Mouse (Mus musculus) embryonic facial prominence, embryonic 15.5 days (tissue): Measurements from ENCODE around the gene Suds3. TPM values are rescaled to one million over a fixed set of nuclear protein-coding genes. Genes with fewer than 3 reads are reported as not detected.

Experiments used
- ATAC-seq: fragments of 200-750 bp; cut with Nextera tagmentation; 2 replicates; pipeline ENCODE4 v1.8.0; 2017; ENCODE audit warnings: low read depth, moderate TSS enrichment; ENCODE audit not compliant: insufficient number of reproducible peaks, low FRiP score, low TSS enrichment
- H3K27ac ChIP-seq: fragments of 300-500 bp; sonication (generic); replicated peaks from 2 replicates; pipeline ENCODE4 v1.5.1; 2015; ENCODE audit warnings: mild to moderate bottlenecking, inconsistent platforms
- H3K27me3 ChIP-seq: fragments of 300-500 bp; sonication (generic); 2 replicates; pipeline ENCODE4 v1.6.1; 2015; ENCODE audit warnings: inconsistent platforms
- H3K36me3 ChIP-seq: fragments of 300-500 bp; sonication (generic); 2 replicates; pipeline ENCODE4 v1.6.1; 2015; ENCODE audit warnings: mild to moderate bottlenecking, inconsistent platforms
- H3K4me1 ChIP-seq: fragments of 300-500 bp; sonication (generic); 2 replicates; pipeline ENCODE4 v1.6.1; 2015; ENCODE audit warnings: inconsistent platforms
- H3K4me2 ChIP-seq: fragments of 300-500 bp; sonication (generic); replicated peaks from 2 replicates; pipeline ENCODE4 v1.6.1; 2015; ENCODE audit warnings: mild to moderate bottlenecking, inconsistent platforms
- H3K4me3 ChIP-seq: fragments of 300-500 bp; sonication (generic); replicated peaks from 2 replicates; pipeline ENCODE4 v1.5.1; 2015; ENCODE audit warnings: mild to moderate bottlenecking, inconsistent platforms
- H3K9ac ChIP-seq: fragments of 300-500 bp; sonication (generic); 2 replicates; pipeline ENCODE4 v1.6.1; 2015; ENCODE audit warnings: inconsistent platforms
- H3K9me3 ChIP-seq: fragments of 300-500 bp; sonication (generic); replicated peaks from 2 replicates; pipeline ENCODE4 v1.6.1; 2016; ENCODE audit warnings: inconsistent platforms
- WGBS: fragments of 180-500 bp; shearing (Covaris S2); methylation state at CpG from one replicate; pipeline ENCODE4 v1.1.7; 2015; 5-methylcytosine and 5-hydroxymethylcytosine counted together
- polyA plus RNA-seq: library from polyadenylated mRNA; unstranded; fragments of >200 nt; fragmentation: Nextera tagmentation; extraction: Ambion mirVana; gene quantifications from 2 replicates; pipeline ENCODE4 v1.2.1, GENCODE M21; 2015

Suds3 gene
- polyA plus RNA-seq, 1 experiment from 2014 or later = 75.1 TPM

DNA sequence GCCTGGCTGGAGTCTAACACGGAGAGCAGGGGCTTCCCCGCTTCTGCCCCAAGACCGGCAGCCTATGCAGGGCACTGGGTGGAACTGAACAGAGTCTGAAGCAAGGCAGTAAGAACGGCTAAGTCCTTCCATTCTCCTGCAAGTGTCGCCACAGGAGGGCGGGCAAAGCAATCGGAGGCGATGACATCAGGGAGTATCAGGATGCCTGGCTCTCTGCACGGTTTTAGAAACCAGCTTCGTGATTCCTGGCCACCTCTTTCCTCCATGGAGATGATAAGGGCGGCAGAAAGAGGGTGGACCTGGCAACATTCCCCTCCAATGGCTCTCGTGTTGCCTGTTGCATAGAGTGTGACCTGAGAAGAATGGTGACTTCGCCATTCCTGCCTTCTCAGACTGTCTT, 28.2 kb downstream of the Suds3 start:
- Histone ChIP-seq H3K9ac (no peak overlapping the region), H3K27me3 (peaks cover 15% of the 10 kb centered on the region), H3K4me2 (peak overlapping the region; percentile 39), H3K4me1 (peaks cover 11% of the 10 kb centered on the region; the same call in 1 of the 2 replicates), H3K27ac (no peak overlapping the region), H3K4me3 (peak overlapping the region; percentile 1; the same call in 1 of the 2 replicates), H3K36me3 (peaks cover 17% of the 10 kb centered on the region), H3K9me3 (no peaks in the 10 kb centered on the region)
- 5% methylated on average over 13 of the region's 13 CpGs for WGBS
- no peak for ATAC-seq

DNA sequence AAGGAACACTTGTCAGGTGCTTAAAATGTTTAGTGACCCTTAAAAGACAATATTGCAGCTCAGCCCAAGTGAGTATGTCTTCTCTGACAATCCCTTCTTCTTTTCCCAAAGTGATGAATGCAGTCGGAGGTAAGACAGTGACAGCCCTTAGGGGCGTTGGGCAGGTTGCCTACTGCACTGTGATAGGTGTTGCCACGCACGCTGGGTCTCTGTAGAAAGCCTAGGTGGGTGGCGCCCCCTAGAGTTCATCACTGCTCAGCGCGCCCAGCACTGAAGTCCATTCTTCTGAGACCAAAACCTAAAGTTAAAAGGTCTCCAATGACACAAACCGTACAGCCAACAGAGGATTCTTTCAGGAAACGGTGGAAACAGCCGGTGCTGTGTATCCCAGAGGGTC, 46.4 kb downstream of the Suds3 start:
- 7% methylated on average over 10 of the region's 10 CpGs for WGBS
- no peaks in the 10 kb centered on the region for H3K27me3 ChIP-seq
- H3K4me2 ChIP-seq = peak overlapping the region; percentile 39
- H3K36me3 ChIP-seq = no peaks in the 10 kb centered on the region
- no peaks in the 10 kb centered on the region for H3K4me1 ChIP-seq
- H3K27ac ChIP-seq = no peak overlapping the region
- H3K9ac ChIP-seq = no peak overlapping the region
- peak; percentile 60; the same call in 1 of the 2 replicates for ATAC-seq
- 0 out of 2 replicates have a peak, but pooled peaks cover 3% of the 10 kb centered on the region for H3K9me3 ChIP-seq
- H3K4me3 ChIP-seq = no peak overlapping the region

DNA sequence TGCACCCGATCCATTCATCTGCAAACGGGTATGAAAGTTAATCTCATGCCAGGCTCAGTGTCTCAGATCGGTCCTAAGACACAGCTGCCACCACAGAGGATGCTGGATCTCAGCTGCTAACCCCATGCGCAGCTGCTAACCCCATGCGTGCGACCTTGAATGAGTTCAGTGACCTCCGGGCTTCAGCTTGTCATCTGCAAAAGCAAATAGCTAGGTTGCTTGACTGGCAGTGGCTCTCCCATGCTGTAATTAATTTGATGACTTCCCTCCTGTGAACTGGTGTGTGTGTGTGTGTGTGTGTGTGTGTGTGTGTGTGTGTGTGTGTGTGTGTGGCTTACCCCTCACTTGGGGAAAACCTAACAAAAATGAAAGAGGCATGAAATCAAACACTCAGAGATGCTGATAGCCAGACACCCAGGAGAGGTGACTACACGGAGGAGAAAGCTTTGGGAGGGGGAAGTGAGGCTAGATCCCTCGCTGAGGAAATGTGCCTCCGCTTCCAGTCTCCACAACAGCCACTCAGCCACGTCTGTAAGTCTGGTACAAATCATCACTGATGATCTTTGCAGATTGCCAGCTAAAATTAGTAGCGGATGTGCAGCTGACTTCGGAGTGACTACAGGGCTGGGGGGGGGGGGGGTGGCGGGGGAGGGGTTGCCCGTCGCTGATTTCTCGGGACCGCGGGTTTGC, 47.0 kb downstream of the Suds3 start:
- H3K9me3 ChIP-seq = 0 out of 2 replicates have a peak, but pooled peaks cover 3% of the 10 kb centered on the region
- peak overlapping the region; percentile 39 for H3K4me2 ChIP-seq
- no peak overlapping the region for H3K27ac ChIP-seq
- ATAC-seq = no peak
- H3K4me3 ChIP-seq = no peak overlapping the region
- H3K36me3 ChIP-seq = no peaks in the 10 kb centered on the region
- no peaks in the 10 kb centered on the region for H3K4me1 ChIP-seq
- 10% methylated on average over 18 of the region's 19 CpGs for WGBS
- no peaks in the 10 kb centered on the region for H3K27me3 ChIP-seq
- H3K9ac ChIP-seq = no peak overlapping the region

GRCm38 (mm10) chr5:117068181-117068580, 47.7 kb downstream of the Suds3 start:
- WGBS = 81% methylated on average over 13 of the region's 13 CpGs
- Histone ChIP-seq H3K27ac (no peak overlapping the region), H3K9ac (no peak overlapping the region), H3K4me3 (no peak overlapping the region), H3K4me1 (no peaks in the 10 kb centered on the region), H3K9me3 (0 out of 2 replicates have a peak, but pooled peaks cover 3% of the 10 kb centered on the region), H3K36me3 (no peaks in the 10 kb centered on the region), H3K4me2 (no peak overlapping the region), H3K27me3 (no peaks in the 10 kb centered on the region)
- no peak for ATAC-seq

GRCm38 (mm10) chr5:117061251-117061650, 54.7 kb downstream of the Suds3 start:
- WGBS = 40% methylated on average over 2 of the region's 2 CpGs
- Histone ChIP-seq H3K27me3 (no peaks in the 10 kb centered on the region), H3K4me2 (no peak overlapping the region), H3K36me3 (no peaks in the 10 kb centered on the region), H3K27ac (no peak overlapping the region), H3K4me1 (no peaks in the 10 kb centered on the region), H3K4me3 (no peak overlapping the region), H3K9ac (no peak overlapping the region), H3K9me3 (0 out of 2 replicates have a peak, but pooled peaks cover 3% of the 10 kb centered on the region)
- ATAC-seq = no peak

DNA sequence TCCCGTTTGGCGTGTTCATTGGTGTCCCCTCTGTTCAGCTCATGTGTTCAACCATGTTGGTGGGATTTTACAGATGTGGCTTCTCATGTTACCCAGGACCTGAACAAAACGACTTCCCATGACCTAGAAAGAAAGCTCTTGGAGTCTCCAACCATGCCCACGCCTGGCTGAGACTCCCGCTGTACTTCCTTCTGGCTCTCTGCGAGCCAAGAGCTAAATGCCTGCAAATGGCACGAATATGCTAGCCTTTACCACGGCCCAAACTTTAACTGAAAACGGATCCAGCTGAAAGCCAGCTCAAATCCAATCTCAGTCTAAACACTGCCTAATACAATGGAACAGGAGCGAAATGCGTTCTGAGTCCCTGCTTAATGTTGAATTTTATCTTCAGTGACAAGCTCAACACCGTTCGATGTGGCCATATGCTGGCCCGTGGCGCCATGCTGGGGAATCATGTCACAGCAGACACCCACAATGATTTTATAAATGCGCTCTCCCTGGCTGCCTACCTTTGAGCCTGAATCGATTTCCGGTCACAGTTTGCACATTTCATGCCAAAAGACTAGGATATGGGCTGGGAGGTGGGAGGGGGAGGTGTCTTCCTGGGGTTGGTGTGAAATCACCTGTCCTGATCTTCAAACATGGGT, 55.3 kb downstream of the Suds3 start:
- 67% methylated on average over 18 of the region's 18 CpGs for WGBS
- Histone ChIP-seq H3K9ac (no peak overlapping the region), H3K4me1 (no peaks in the 10 kb centered on the region), H3K4me3 (no peak overlapping the region), H3K27me3 (no peaks in the 10 kb centered on the region), H3K9me3 (0 out of 2 replicates have a peak, but pooled peaks cover 1% of the 10 kb centered on the region), H3K4me2 (no peak overlapping the region), H3K36me3 (no peaks in the 10 kb centered on the region), H3K27ac (no peak overlapping the region)
- ATAC-seq = no peak

DNA sequence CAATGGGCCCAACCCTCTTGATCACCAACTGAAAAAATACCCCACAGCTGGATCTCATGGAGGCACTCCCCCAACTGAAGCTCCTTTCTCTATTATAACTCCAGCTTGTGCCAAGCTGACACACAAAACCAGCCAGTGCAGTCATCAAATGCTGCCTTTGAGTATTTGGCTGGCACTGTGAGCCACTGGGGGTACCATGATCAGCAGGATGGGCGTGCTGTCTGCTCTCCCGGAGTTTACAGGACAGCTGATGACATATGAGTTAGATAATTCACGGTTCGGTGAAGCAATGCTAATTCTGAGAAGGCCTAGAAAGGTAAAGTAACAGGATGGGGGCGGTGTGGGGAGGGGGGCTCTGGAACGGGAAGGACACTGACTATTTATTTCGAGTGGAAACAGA, 66.0 kb downstream of the Suds3 start:
- Histone ChIP-seq H3K9me3 (no peaks in the 10 kb centered on the region), H3K9ac (no peak overlapping the region), H3K4me3 (no peak overlapping the region), H3K36me3 (no peaks in the 10 kb centered on the region), H3K4me1 (no peaks in the 10 kb centered on the region), H3K4me2 (no peak overlapping the region), H3K27ac (no peak overlapping the region), H3K27me3 (no peaks in the 10 kb centered on the region)
- no peak for ATAC-seq
- 72% methylated on average over 7 of the region's 7 CpGs for WGBS

GRCm38 (mm10) chr5:117045101-117045500, 70.8 kb downstream of the Suds3 start:
- Histone ChIP-seq H3K4me2 (no peak overlapping the region), H3K36me3 (no peaks in the 10 kb centered on the region), H3K9ac (no peak overlapping the region), H3K4me1 (no peaks in the 10 kb centered on the region), H3K27ac (no peak overlapping the region), H3K4me3 (no peak overlapping the region), H3K9me3 (no peaks in the 10 kb centered on the region), H3K27me3 (no peaks in the 10 kb centered on the region)
- 67% methylated on average over 10 of the region's 10 CpGs for WGBS
- no peak for ATAC-seq

- ATAC-seq = no peak
- Histone ChIP-seq H3K27ac (no peak overlapping the region), H3K27me3 (no peaks in the 10 kb centered on the region), H3K4me1 (no peaks in the 10 kb centered on the region), H3K9ac (no peak overlapping the region), H3K36me3 (no peaks in the 10 kb centered on the region), H3K9me3 (no peaks in the 10 kb centered on the region), H3K4me2 (no peak overlapping the region), H3K4me3 (no peak overlapping the region)
- WGBS = 65% methylated on average over 11 of the region's 11 CpGs
Measured at GRCm38 (mm10) chr5:117042661-117043060, 73.3 kb downstream of the Suds3 start.
